Mouse (Mus musculus): ENCODE data around the gene Pln.

DNA sequence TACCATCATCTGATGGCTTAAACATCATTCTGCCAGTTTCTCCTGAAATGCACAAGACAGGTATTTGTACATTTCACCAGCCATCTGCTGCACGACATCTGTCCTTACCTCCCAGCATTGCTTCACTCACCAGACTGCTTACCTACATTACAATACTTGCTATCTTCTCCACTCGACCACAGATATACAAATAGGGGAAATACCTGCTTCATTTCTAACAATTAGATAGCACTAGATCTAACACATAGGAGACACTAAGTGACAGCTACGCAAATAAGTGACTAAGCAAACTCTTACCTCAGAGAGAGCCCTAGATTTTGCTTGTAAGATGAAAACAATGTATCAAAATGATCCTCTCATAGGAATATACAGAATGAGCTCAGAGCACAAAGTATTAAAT, 16.2 kb downstream of the Pln start:
- TF ChIP-seq POLR2A (IDR thresholded peaks at IDR 0.05; ENCODE audit: insufficient read depth, low read depth, low read length) (no peak), CTCF (IDR thresholded peaks at IDR 0.05; ENCODE audit: insufficient read depth, low read depth, low read length) (no peak)

Data from olfactory bulb, adult 2 months (tissue).